Mouse (Mus musculus): ENCODE results near the gene Gab3.

DNA sequence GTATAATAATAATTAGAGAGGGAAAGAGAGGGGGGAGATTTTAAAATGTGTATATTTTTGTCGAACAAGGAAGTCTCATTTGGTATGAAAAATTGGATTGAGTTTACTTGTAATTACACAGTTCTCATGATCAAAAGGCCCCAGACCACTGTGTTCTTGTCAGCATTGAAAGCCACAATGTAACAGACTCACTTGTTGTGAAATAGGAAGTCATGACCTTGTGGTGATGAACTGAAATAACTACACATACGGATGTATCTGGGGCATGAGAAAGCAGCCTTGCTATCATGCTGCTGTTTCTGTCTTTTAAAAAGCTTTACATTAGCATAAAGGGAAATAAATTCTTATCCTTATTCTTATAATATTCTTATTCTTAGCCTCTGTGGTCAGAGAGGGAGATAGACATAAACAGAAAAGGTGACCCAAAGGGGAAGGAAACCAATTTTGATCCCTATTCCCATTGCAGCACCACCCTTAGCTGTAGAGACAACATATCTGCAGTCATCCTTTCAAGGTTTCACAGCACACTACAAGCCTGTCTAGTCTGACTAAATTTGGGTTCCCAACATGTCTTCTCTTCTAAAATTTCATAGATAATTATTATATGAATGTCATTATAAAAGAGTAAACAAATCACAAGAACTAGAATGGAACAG is 29.0 kb downstream of the Gab3 start:
- no peak for TF ChIP-seq CTCF (IDR thresholded peaks at IDR 0.05)
- TF ChIP-seq EP300 (IDR thresholded peaks at IDR 0.05) = no peak
